ENCODE assay signal across 26 mouse cellular contexts in genomic region chr3:103288761-103289160, GRCm38 (mm10). TPM values are rescaled to one million over a fixed set of nuclear protein-coding genes. Genes with fewer than 3 reads are reported as not detected.
DNase-seq lines count a peak whose midpoint lies in the region; TF ChIP-seq lines count a peak whose summit lies in the region.
"Had no signal": no experiment of that assay in that cellular context is flagged by ENCODE, and none has a peak within 500 bp of the region (broad histone marks: within the 10 kb centered on the region; RNA-seq: fewer than 3 reads in every experiment).

No protein-coding gene starts in this region.

- TF ChIP-seq CTCF in kidney, adult 2 months (conservative IDR thresholded peaks at IDR 0.05; ENCODE audit: insufficient read depth, insufficient read length, low read depth, low read length), result no peak
- no peak for TF ChIP-seq CTCF in liver, adult 2 months (IDR thresholded peaks at IDR 0.05; ENCODE audit: low read depth, low read length)

- no peak for TF ChIP-seq POLR2A in kidney, adult 2 months (IDR thresholded peaks at IDR 0.05; ENCODE audit: low read depth, low read length)
- no peak for TF ChIP-seq POLR2A in liver, adult 2 months (IDR thresholded peaks at IDR 0.05; ENCODE audit: extremely low read depth, insufficient read depth, low read length)

- 37% methylated on average over 4 of the region's 4 CpGs for WGBS in kidney, adult 2 months
- WGBS in liver, adult 2 months, result 14% methylated on average over 4 of the region's 4 CpGs

- H3K4me1 ChIP-seq in kidney, adult 2 months (ENCODE audit: control insufficient read depth, insufficient read depth, low read length), result peaks cover 4% of the 10 kb centered on the region; the same call in 1 of the 2 replicates
- H3K4me1 ChIP-seq in liver, adult 2 months (ENCODE audit: control insufficient read depth, insufficient read depth, low read length), result peaks cover 11% of the 10 kb centered on the region; the same call in 1 of the 2 replicates
- H3K4me1 ChIP-seq in brown adipose tissue, adult 24 weeks (ENCODE audit: control insufficient read depth, insufficient read depth, insufficient read length, low read length), result peaks cover 8% of the 10 kb centered on the region; the same call in 1 of the 2 replicates
- H3K4me1 ChIP-seq: embryonic facial prominence, embryonic 13.5 days; forebrain, embryonic 13.5 days; heart, embryonic 10.5 days; heart, embryonic 15.5 days; limb, embryonic 10.5 days; limb, embryonic 15.5 days had no signal

- DNase-seq in adrenal gland, adult (ENCODE audit: inconsistent age in 2 of 2, low spot score in 1 of 2), result peak; percentile 54 to 87
- no peak for DNase-seq in adrenal gland, postnatal 25 days
- DNase-seq in kidney, adult 2 months, result peak; percentile 60
- no peak for DNase-seq in kidney, postnatal 4 days
- DNase-seq in liver, adult 2 months (ENCODE audit: extremely low read depth, low read depth, low spot score), result peak; percentile 90
- DNase-seq in liver, result no peak
- DNase-seq in thymus, postnatal 36 days, result no peak
- DNase-seq: cerebellum, adult 11-12 months; cerebellum, adult 9-11 months; embryo, embryonic 11 days; gastrocnemius, postnatal 10 days; kidney, postnatal 25 days; lung, embryonic 14.5 days; lung, postnatal 14 days; midbrain, embryonic 14.5 days; right cerebral cortex, postnatal 25 days; thymus, adult 2 months had no signal

- no peak overlapping the region for H3K4me3 ChIP-seq in kidney, adult 2 months (ENCODE audit: insufficient read depth, low read depth, low read length)
- no peak overlapping the region for H3K4me3 ChIP-seq in liver, adult 2 months (ENCODE audit: insufficient read depth, low read depth, low read length)
- no peak overlapping the region for H3K4me3 ChIP-seq in brown adipose tissue, adult 24 weeks (ENCODE audit: insufficient read depth, low read depth, low read length)
- H3K4me3 ChIP-seq: embryonic facial prominence, embryonic 13.5 days; forebrain, embryonic 13.5 days; heart, embryonic 10.5 days; heart, embryonic 15.5 days; limb, embryonic 10.5 days; limb, embryonic 15.5 days; liver, embryonic 15.5 days had no signal

- H3K27ac ChIP-seq in kidney, adult 2 months (ENCODE audit: insufficient read depth, low read depth, low read length), result no peak overlapping the region; the same call in 1 of the 2 replicates
- H3K27ac ChIP-seq in liver, adult 2 months (replicated peaks; ENCODE audit: insufficient read depth, low read depth, low read length), result peak overlapping the region; percentile 43; the same call in 1 of the 2 replicates
- H3K27ac ChIP-seq in brown adipose tissue, adult 24 weeks (replicated peaks; ENCODE audit: low read depth, low read length), result 0 out of 2 replicates have a peak overlapping the region, but pooled peaks have one; percentile 23
- H3K27ac ChIP-seq: embryonic facial prominence, embryonic 13.5 days; forebrain, embryonic 13.5 days; heart, embryonic 10.5 days; heart, embryonic 15.5 days; limb, embryonic 10.5 days; limb, embryonic 15.5 days; liver, embryonic 15.5 days had no signal

- H3K27me3 ChIP-seq in kidney, adult 2 months (replicated peaks; ENCODE audit: control insufficient read depth, insufficient read depth, low read length), result no peaks in the 10 kb centered on the region
- H3K27me3 ChIP-seq in liver, adult 2 months (ENCODE audit: control insufficient read depth, insufficient read depth, low read length), result no peaks in the 10 kb centered on the region
- H3K27me3 ChIP-seq: CH12.LX; embryonic facial prominence, embryonic 13.5 days; forebrain, embryonic 13.5 days; heart, embryonic 15.5 days; limb, embryonic 15.5 days; liver, embryonic 15.5 days had no signal

- H3K79me2 ChIP-seq in liver, adult 2 months (ENCODE audit: control insufficient read depth, insufficient read depth, low read length), result peaks cover 13% of the 10 kb centered on the region; the same call in 1 of the 2 replicates

- no peaks in the 10 kb centered on the region for H3K36me3 ChIP-seq in kidney, adult 2 months (ENCODE audit: control insufficient read depth, insufficient read depth, low read length)
- H3K36me3 ChIP-seq in liver, adult 2 months (ENCODE audit: control insufficient read depth, insufficient read depth, low read length), result no peaks in the 10 kb centered on the region
- H3K36me3 ChIP-seq: embryonic facial prominence, embryonic 13.5 days; heart, embryonic 15.5 days; limb, embryonic 15.5 days had no signal

- H3K9ac ChIP-seq in liver, adult 2 months (ENCODE audit: low read depth, low read length), result no peak overlapping the region
- H3K9ac ChIP-seq: embryonic facial prominence, embryonic 13.5 days; forebrain, embryonic 13.5 days; heart, embryonic 15.5 days; limb, embryonic 15.5 days; liver, embryonic 15.5 days; lung, embryonic 14.5 days had no signal

RNA-seq across cellular contexts. Expression of gene Trim33, which starts 9.7 kb away (rescaled TPM):
- total RNA-seq in adrenal gland, postnatal 25 days (2021), result 54.5 and 55.0 TPM in 2 replicates
- 10.9 and 11.7 TPM in 2 replicates for polyA plus RNA-seq in kidney, adult 2 months (2012; rRNA removed)
- total RNA-seq in liver, adult 2 months (2014; rRNA removed), result 12.5 and 13.4 TPM in 2 replicates
- 3.2 and 4.2 TPM in 2 replicates for polyA plus RNA-seq in liver, adult 2 months (2012; rRNA removed)
- polyA plus RNA-seq in brown adipose tissue, adult 24 weeks (2012; ENCODE audit: insufficient read depth, insufficient read length, missing spikeins), result 9.6 and 23.0 TPM in 2 replicates

Comparison
In these comparisons a context has a peak if more than half of its experiments do, and no peak if none do; other contexts are left out.
1. DNase-seq: peak in adrenal gland, adult (2 of 2), kidney, adult 2 months (single experiment) and liver, adult 2 months (single experiment); none in adrenal gland, postnatal 25 days (single experiment), kidney, postnatal 4 days (0 of 2), liver (single experiment) and thymus, postnatal 36 days (0 of 2).